Mouse (Mus musculus) embryonic fibroblast, embryonic 13.5 days (primary cell): Measurements from ENCODE around the gene Pola2.
A peak's percentile ranks its signal among the peaks of the same experiment; 100 is the strongest.

Source experiments
- CTCF ChIP-seq: IDR thresholded peaks from 2 replicates; pipeline ENCODE4 v1.5.1; 2011; ENCODE audit warnings: mild to moderate bottlenecking, control low read depth, low read length, moderate library complexity, borderline replicate concordance; ENCODE audit not compliant: insufficient read depth
- POLR2A ChIP-seq: IDR thresholded peaks from 2 replicates; pipeline ENCODE4 v1.6.1; 2011; ENCODE audit warnings: low read depth, mild to moderate bottlenecking, control low read depth, low read length, moderate library complexity

DNA sequence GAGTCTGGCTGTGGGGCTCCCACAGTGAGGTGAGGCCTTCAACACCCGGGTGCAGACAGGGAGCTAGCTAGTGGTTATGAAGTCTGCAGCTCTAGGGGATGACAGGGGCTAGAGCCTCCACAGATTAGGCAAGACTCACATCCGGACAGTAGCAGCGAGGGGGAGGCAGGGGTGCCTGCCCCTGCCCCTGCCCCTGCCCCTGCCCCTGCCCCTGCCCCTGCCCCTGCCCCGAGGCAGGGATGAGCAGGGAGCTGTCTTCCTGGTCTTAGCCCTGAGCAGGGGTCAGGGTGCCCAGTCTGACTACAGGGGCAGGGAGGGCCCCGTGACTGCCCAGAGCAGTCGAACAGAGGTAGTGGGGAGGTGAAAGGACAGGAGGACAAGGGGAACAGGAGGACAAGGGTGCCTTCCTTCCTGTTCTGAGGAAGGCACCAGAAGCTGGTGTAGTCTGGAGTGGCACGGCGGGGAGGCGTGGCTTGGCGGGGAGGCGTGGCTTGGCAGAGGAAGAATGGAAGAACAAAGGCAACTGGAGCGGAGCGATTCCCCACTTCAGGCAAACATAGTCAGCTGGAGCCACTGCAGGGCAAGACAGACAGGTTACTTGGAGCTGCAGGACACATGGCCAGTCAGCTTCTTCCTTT is 24.9 kb upstream of the Pola2 start:
- TF ChIP-seq CTCF, result no peak
- TF ChIP-seq POLR2A, result peak; percentile 36; the same call in 1 of the 2 replicates
